Mouse (Mus musculus) right cerebral cortex, adult 2 months (tissue): ENCODE measurements at regions not wholly inside any gene's neighbourhood (a gene's known extent, or its start where the extent isn't known, plus 50 kb on each side); places are given as distances from the start of the nearest gene placed in this dataset.
"Not testable (repeated sequence)": the region's sequence is repeated elsewhere in the genome, so short reads cannot be mapped to it uniquely, and the experiment has no call there.

Experiments
- DNase-seq, 2 experiments: peaks; one replicate each; pipeline ENCODE4 v3.0.0; 2021 to 2022; ENCODE audit warnings: low spot score in 2 of 2

DNA sequence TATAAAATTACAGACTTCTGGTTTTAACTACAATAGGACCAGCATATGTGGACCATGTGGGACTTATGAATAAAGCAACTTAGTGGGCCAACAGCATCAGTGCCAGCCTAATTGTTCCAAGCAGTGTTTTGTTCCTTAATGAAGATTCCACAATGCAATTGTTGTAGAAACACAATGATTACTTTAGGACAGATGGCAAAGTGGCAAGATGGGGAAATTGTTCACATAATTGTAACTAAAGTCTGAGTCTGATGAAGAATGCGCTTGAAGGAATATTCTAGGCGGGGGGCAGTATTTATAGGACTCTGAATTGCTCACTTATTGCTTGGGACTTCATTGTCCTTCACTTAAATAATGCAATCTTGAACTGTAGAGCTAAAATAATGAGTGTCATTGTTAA, 253.4 kb upstream of the Kcnj3 start:
- no peak for DNase-seq

DNA sequence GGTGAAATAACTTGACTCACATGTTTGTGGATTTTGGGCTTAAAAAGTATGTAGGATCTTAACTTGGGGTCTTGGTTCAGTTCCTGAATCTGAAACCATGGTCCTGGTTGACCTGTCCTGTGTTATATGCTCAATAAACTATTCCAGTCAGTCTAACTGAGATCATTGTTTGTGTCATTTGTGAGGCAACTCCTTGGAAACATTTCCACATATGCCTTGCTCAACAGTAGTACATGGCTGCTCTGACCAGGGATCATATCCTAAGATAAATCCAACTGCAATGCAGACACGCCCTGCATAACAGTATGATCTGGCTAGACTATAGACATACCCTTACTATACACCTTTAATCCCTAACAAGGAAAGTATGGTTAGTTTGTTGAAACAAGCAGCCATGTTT, 228.9 kb upstream of the Kcnj3 start:
- DNase-seq, result no peak

DNA sequence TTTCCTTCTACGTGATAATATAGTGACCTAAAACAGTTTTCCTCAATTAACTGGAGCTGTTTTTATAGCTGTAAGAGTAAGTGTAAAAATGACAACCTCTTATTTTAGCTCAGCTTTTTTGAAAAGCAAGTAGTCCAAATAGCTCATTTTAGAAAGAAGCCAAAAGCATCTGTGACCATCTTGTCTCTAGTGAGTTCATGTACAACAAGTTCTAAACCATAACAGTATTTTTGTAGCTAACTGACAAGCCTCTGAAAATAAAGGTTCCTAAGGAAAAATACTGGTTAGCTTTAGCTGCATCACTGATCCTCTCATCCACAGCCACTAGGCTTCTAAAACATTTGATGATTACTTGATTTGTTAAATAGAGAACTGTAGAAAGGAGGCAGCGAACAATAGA, 227.2 kb upstream of the Kcnj3 start:
- no peak for DNase-seq

DNA sequence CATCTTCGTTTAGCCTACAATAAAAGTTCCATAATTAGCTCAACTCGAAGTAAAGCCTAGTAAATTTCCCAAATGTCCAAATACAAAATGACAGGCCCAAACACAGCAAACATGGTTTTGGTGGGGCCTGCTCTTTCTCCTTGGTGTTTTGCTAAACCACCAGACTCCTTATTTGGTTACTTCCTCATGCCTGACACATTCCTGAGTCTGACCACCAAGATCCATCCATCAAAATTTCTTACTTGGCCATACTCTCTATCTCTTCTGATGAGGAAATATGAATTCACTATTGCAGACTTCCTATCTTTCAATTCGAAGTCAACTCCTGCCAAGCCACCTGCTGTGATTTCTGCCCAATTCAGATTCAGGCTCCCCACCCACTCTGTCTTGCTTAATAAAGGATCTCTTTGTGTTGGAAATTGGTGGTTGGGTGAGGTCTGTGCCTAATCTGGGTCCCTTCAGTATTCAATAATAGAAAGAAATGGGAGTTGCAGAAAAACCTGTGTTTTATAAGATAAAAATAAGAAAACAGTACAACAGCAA, 225.9 kb upstream of the Kcnj3 start:
- DNase-seq, result no peak

DNA sequence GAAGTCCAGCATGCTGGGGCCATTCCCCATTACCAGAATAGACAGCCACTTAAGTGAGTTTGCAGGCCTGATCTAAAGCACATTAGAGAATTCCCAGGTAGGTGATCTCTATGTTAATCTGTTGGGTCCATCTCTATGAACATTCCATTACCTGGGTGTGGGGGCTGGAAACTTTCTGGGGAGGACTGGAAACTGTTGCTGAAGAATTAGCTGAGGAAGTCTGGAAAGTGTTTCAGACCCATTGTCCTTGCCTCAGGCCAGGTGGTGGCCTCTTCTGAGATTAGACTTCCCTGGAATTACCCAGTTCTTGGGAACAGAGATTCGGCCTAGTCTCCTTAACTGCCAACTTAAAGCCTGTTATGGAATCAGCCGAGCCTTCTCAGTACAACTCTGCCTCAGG, 224.5 kb upstream of the Kcnj3 start:
- no peak for DNase-seq

DNA sequence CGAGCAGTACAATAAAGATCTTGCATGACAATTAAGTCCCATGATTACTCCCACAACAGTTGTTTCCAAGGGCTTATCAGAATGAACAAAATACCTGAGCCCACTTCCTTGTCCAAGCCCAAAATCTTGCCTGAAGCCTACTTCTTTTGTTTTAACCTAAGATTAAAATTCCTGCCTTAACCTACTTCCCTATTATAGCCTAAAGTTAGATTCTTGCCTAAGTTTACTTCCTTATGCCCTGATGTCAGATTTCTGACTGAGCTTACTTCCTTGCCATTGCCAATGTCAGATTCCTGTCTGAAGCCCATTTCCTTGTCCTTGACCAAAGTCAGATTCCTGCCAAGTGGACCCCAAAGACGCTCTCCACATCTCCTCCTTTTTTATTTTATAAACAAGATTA, 213.7 kb upstream of the Kcnj3 start:
- DNase-seq, result no peak

DNA sequence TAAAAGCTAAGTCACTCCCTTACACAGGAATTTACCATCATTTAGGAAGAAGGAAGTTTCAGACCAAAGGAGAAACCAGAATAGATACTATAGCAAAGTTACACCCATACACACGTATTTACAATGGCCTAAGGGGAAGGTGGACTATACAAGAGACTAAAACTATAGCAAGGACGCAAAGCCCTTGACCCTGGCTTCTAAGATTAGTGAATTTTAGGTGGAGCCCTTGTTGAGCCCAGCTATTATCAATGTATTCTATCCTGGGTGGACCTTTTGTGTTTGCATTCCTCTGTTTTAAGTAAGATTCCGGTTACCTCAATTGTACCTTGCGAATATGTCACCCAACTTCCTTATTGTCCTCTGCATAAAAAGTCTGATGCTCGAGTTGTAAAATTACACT, 213.0 kb upstream of the Kcnj3 start:
- DNase-seq, result not testable (repeated sequence)

DNA sequence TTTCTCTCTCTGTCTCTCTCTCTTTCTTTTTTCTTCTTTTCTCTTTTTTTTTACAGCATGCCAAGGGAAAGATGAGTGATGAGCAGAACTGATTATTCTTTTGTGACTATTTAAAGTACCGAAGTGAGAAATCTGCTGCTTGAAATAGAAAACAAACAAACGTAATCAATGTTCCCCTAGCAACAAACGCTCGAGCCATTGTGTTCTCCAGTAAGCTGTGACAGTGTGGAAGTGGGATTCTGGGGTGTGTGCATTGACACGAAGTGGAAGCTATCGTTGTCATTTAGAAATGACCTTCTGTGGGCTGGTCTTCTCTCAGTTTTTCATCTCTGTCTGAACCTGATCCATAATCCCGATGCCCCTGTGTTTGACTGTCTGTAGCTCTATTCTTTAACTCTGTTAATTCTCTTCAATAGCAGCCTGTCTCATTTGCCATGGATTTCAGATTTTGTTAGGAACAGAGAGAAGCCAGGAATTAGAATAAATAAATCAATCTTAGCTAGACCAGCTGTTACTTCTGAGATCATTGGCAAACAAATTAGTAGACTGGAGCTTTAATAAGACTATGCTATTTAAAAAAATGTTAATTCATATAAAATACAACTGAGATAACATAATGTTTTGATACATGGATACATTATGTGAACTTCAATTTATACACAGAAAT, 207.5 kb upstream of the Kcnj3 start:
- DNase-seq, result no peak

DNA sequence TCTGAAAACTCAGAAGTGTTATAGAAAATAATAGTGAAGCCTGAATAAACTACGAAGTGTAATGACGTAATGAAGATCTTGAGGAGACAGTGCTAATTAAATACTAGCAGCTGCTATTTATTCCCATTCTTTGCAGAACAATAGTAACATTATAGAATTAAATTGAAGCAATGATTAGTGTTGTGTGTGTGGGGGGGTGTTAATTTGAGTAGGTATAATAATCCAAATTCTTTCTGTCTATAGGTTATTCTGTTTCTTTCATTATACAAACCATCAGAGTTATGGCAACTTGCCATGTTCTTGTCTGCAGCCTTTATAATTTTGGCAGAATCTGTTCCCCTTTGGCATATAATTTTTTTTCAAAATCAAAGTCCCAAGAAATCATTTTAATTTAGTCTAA, 203.9 kb upstream of the Kcnj3 start:
- no peak for DNase-seq

DNA sequence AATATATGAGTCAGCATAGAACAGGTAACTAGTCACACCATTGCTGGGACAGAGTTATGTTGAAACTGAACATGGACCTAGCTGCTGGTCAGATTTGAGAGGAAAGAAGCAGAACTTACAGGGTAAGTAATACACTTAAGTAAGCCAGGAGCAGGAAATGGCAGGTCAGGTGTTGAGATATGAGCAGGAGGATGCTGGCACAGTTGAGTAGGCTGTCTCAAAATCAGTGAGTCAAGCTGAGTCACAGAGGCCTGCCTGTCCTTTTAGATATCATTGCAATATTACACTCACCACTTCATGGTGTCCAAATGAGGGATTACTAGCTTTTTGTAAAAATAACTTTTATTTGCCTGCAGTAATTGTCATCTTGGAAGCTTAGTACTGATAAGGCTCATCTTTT, 182.6 kb upstream of the Kcnj3 start:
- DNase-seq, result no peak

DNA sequence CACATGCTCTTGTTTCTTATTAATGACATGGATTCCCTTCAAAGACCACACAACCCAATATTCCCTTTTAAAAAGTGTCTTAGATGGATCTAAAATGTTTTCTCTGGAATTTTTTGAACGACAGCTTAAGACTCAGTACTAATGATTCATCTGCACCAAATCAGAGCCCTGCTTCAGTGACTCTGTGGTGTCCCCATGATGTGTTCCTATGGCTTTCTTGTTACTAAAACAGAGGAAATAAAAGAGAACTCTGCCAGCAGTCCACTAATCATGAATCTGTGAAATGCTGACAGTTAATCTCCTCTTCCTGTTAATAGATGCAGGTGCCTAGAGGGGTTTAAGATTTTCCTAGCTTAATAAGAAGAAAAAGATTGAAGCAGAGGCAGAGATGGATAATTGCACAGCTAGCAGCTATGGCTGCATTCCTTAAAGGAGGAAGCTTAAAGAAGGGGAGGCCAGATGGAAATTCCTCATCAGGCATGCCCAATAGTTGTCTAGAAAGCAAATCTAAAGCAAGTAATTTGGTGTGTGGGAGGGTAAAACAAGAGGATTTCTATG, 173.0 kb upstream of the Kcnj3 start:
- DNase-seq, result no peak

DNA sequence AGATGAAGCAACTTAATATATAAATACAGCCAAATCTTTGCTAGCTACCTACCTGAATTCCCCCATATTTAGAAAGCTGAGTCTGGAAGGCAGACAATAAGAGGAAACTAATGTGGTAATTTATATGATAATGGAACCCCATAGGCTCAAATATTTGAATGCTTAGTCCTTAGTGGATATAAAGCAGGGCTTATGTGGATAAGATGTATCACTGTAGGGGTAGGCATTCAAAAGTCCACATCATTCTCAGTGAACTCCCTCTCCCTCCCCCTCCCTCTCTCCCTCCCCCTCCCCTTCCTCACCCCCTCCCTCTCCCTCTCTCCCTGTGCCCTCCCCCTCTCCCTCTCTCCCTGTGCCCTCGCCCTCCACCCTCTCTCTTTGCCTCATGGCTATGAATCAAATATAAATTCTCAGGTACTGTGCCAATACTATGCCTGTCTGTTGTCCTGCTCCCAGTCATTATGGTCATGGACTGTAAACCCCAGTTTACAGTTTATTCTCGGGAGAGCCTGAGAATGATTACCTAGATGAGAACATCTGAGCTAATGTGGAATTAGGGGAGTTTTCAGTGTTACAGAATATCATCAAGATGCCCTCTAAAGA, 171.8 kb upstream of the Kcnj3 start:
- no peak for DNase-seq

DNA sequence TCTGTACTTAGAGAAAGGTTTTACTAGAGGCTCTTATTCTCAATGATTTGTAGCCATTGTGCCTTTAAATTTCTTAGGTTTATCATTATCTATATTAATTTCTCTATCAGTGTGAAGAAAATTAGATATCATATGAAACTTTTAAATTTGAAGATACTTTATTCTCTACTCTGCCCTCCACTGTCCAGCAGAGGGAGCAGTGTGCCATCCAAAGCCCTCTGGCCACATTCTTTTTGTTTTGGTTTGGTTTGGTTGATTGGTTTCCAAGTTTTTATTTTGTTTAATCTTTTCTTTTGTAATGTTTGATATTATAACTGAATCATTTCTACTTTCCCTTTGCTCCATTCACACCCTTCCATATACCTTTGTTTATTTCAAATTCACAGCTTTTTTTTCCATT, 129.4 kb upstream of the Kcnj3 start:
- peak; percentile 31 to 52 for DNase-seq

DNA sequence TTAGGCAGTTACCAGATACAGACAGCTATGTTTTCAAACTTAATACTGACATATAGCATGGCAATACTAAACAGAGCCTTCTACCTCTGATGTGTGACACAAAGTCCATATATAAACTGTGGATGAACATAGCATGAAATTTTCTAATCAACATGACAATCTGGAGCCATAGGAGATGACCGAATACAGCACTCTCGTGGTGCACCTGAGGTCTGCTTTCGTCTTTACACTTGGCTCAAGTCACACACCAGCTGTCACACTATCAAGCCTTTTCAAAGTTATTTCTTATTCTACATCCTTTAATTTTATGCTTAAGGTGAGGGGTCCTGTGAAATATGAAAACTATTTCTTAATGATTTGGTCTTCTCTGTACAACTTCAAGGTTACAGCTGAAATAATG, 120.1 kb upstream of the Kcnj3 start:
- DNase-seq, result no peak

DNA sequence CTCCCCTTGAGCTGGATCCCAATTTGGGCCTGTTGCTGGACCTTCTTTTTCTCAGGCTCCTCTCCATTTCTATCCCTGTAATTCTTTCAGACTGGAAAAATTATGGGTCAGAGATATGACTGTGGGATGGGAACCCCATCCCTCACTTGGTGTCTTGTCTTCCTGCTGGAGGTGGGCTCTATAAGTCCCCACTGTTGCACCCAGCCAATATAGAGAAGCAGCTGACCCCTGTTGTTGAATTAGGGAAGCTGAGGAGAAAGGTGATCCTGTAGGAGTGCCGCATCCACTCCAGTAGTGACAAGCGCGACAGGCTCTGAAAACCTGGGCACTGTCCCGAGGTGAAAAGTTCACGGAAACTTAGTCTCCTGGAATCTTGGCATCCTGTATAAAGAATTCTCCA, 81.7 kb upstream of the Kcnj3 start:
- DNase-seq, result not testable (repeated sequence)
